Mouse (Mus musculus): ENCODE data around the gene Ak3.
A peak's percentile ranks its signal among the peaks of the same experiment; 100 is the strongest.

The Ak3 gene

GRCm38 (mm10) chr19:29047334-29048170 is at the start of gene Ak3:
Gene Ak3 (minus strand): TSS chr19:29047961.
- DNase-seq, result peak; percentile 83

GRCm38 (mm10) chr19:29092194-29092593 is 44.4 kb upstream of the Ak3 start:
- no peak for DNase-seq

GRCm38 (mm10) chr19:29088628-29089027 is 40.9 kb upstream of the Ak3 start:
- DNase-seq, result no peak

DNA sequence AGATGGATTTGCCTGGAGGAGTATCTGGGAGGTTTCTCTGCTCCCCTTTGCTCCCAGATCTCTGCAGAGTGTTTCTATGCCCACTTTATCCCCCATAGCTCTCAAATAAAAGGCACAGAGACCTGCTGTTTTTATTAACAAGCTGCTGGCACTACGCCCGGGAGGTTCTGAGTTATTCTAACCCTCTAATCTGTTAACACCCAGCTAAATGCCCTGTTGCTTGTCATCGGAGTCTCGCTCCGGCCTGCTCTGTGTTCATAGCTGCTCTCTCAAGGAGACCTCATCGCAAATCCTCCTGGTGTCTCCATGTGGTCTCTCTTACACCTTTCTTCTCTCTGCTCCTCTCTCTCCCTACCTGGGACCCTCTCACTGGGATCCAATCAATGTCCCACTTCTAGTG is 27.0 kb upstream of the Ak3 start:
- peak; percentile 19 for DNase-seq

DNA sequence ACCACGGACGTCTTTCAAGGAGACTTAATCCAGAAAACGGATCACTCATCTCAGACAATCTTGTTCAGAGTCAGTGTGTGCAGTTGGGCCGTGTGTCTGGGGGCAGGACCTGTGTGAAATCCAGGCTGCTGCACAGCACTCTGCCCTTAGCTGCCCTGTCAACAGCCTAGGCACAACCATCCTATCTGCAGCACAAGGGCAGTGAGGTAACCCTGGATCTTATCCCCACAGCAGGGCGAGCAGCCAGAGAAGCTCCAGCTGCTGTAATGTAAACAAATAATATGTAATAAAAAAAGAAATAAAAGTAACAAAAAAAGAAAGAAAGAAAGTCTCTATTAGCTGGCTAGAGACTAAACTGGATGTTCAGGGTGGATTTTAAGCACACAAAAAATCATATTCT is 21.4 kb upstream of the Ak3 start:
- no peak for DNase-seq

- DNase-seq, result peak; percentile 91
These were observed 19.3 kb upstream of the Ak3 start for GRCm38 (mm10) chr19:29066981-29067471.

DNA sequence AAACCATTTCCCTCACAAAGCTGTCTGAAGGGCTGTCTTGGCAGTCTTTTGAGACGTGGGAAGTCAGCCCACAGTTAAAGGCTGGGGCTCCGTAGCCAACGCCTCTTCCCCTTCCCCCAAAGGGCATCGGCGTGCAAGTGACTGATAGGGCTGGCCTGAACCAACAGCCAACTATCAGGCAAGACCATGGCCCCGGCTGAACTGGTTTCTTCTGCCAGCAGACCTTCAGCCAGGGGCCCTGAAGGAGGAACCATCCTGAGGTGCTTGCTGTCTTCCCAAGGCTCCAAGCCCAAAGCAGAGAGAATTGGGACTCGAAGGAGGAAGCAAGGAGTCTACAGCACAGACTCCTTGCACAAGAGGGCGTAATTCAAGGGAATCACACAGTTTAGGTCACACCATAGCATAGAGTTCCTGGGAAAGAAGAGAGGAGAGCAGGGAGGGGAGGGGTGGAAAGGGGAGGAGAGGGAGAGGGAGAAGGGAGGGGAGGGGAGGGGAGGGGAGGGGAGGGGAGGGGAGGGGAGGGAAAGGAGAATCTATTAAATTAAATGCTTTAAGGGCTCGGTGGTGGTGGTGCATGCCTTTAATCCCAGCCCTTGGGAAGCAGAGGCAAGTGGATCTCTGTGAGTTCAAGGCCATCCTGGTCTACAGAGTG is 16.8 kb upstream of the Ak3 start:
- no peak for DNase-seq

DNA sequence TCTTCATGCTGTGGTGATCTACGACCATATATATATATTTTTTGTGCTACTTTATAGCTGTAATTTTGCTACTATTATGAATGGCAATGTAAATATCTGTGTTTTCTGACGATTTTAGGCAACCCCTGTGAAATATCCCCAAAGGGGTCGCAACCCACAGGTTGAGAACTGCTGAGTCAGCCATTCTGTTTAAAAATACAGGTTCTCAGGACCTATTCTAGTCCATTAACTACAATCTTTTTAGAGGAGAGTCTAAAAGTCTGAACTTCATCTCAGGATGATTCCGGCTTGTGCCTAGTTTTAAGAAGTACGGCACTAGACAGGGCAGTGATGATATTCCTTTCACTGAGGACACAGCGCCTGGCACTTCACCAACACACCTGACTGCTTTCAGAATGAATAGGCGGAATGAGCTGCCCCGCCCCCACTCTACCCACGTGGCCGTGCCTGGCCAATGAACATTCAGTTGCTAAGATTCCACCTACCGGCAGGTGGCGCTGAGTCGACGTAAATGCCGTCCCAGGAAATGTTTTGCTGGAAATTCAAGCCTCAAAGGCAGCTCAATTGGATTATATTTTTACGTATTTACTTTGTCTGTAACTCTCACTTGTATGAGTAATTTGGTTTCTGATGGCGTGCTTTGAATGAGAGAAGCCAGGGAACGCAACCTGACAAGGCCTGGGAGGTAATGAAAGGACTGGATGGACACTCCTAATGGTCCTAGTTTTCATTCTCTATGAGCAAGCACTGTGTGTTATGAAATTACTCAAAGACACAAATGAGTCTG is 16.0 kb upstream of the Ak3 start:
- DNase-seq, result peak; percentile 93

- no peak for DNase-seq
These were observed 15.2 kb upstream of the Ak3 start for GRCm38 (mm10) chr19:29063009-29063408.

DNA sequence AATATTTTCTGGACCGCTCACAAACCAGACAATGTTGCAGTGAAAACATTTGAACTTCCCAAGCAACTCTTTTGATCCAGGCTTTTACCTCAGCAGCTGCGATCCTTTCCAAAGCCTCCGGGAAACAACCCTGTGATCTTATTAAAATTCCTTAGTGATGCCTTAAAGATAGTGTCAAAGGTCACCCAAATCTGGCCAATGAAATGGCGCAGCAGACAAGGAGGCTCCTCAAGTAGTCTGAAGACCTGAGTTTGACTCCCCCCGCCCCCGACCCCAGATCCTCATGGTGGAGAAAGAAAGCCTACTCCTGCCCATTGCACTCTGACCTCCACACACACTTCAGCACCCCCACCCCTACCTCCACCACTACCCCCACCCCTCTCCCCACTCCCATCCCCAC is 12.5 kb upstream of the Ak3 start:
- no peak for DNase-seq

DNA sequence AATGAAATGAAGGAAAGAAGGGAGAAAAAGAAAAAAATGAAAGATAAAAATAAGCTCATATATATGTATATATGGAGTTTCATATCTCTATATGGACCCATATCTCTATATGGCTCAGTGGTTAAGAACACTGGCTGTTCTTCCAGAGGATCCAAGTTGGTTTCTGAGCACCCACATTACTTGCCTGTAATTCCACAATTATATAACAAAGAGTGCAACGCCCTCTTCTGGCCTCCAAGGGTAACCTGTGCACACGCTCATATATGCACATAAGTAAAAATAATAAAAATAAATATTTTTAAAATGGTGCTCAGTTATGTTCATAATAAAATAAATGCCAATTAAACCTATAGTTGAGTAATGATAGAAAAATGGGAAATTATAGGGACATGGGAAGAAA is 11.9 kb upstream of the Ak3 start:
- no peak for DNase-seq

DNA sequence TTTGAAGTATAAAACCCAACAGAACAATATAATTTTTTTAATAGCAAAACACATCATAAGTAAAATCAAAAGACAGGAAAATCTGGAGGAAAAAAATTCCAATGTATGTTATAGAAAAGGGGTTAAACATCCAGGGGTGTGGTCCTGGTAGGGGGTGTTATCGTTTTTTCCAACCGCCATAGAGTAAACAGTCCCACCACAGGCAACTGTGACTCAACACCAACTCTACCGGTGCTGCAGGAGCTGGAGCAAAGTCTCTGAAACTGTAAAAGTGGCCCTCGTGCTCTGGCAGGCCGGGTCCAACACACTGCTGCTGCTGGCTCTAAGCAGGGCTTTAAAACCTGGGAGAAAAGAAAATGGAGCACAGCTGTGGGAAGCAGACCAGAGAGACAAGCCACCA is 11.0 kb upstream of the Ak3 start:
- no peak for DNase-seq

DNA sequence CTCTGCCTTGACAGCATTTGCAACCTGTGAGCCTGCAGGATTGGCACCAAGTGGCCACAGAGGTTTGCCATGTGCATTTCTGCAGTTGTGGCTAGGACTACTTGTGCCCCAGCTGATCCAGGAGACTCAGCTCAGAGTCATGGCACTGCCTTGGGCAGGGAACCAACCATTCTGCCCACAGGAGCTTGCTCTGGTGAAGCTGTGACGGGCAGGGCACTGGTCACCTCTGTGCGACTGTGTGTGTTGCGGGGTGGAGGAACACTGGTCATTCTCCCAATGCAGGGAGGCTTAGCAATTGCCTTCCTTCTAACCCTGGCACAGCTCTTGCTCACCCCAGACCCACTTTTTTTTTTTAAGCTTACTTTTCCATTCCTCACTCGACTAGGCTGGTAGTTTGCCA is 7.7 kb upstream of the Ak3 start:
- DNase-seq, result no peak

DNA sequence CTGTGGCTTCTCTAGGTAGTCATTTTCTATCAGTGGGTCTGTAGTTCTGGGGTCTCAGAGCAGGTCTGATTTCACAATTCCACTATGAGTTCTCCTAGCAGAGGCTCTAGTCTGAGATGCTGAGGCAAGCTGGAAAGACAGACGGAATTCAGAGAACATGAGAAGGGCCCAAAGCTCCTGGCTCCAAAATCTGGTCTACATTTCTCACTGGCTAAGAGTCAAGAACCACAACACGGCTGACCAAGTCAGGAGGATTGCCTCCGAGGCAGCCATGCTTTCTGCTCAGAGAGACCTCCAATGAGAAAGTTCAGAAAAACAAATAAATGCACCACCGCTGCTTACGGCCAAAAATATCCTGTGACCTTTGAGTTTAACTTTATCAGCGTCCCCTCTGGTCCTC is 6.8 kb upstream of the Ak3 start:
- DNase-seq, result no peak

- no peak for DNase-seq
These were observed 5.0 kb upstream of the Ak3 start for GRCm38 (mm10) chr19:29052786-29053185.

DNA sequence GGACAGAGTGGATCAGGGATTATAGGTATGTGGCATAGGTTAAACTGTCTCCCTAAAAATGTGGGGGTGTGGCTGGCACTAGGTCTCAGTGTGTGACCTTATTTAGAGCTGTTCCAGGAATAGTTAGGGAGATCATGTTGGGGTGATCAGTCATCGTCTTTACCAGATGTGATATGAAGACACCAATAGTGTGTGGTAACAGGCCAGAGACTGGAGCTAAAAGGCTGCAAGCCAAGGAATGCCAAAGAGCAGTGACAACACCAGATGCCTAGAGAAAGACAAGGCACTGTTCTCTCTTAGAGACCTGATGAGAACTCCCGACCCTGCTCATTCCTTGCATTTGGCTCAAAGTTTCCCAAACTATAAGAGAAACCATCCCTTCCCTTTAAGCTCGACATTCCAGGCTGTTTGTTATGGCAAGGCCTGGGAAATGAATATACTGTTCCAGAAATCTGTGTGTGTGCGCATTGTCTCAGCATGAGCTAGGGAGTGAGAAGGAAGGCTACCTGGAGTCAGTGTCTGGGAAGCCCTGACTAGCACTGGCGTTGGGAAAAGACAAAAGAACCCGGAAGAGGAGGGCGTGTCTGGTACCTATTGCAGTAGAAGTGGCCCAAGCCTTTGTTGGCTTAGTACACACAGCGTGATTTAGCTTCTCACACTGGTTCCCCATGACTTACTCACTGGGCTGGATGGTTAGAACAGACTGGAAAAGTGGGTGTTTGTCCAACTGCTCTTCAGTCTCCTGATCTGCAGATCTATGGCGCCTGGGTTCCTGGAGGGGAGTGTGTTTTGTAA is 2.6 kb upstream of the Ak3 start:
- DNase-seq, result no peak

DNA sequence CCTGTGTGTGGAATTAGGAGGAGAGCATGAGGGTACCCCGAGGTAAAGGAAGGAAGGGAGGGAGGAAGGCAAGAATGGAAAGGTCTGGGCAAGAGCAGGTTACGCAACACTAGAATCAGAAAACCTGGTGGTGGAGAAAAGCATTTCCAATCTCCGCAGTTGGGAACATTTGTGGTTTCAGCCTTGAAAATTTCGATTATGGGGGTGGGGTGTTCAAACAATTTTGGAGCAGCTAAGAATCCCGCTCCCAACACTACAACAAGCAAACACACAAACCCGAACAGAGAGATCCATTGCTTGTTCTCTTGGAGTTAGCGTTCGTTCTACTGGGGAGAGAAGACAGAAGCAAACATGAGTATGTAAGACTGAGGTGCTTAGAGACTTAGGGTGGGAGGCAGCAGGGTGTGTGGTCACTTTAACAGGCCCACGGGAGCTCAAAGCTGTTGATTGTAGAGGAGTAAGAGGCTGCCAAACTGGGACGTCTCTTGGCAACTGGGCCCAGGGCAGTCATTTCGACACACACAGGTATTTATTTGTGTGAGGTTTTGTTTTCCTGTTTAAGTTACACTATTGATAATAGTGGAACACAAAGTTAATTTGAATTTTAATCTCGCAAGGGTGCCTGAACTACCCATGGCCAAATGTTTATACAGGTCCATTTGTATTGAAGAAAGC is 1.8 kb upstream of the Ak3 start:
- no peak for DNase-seq

DNA sequence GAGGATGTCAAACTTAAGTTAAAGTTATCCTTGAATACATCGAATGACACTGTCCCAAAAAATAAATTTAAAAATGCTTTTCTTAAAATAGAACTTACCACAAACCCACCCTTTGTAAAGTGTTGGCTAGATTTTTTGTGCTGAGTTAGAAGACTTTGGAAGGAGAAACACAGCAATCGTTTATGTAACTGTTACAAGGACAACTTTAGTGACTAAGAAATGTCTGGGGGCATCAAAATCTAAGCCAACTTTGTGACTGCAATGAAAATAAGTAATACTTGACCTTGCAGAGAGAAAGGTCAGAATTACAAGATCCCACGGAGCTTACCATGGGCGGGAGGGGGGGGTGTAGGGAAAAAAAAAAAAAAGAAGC is 814 bp downstream of the Ak3 start:
- no peak for DNase-seq

DNA sequence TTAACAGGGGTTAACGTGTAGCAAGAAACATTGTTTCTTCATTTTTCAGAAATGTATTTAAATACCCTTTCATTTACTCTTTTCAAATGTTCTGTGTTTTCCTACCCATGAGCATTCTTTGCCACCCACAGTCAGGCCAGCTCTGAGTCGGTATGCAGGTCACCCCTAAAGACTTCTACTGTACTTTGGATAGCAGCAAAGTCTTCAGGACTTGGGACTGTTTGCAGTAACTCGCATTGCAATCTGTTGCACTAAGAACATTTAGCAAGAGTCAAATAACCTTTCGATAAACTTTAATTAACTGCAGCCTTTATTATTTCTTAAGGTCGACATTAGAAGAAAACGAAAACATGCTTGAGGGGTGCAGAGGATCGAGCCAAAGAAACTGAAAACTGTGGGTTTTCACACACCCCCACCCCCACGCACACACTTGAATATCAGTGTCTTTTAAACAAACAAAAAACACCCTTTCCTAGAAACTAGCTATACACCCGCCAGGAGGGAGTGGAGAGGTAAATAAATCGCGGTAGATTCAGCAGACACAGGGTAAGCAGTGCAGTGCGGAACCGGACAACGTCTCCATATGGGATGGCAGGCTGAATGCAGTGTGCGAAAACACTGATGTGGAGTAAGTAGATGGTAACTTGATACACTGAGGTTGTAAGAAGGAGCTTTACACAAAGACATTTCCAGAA is 1.7 kb downstream of the Ak3 start:
- peak; percentile 32 for DNase-seq

GRCm38 (mm10) chr19:29045369-29045768 is 2.4 kb downstream of the Ak3 start:
- no peak for DNase-seq

- DNase-seq, result no peak
These were observed 3.4 kb downstream of the Ak3 start for GRCm38 (mm10) chr19:29044353-29044768.

DNA sequence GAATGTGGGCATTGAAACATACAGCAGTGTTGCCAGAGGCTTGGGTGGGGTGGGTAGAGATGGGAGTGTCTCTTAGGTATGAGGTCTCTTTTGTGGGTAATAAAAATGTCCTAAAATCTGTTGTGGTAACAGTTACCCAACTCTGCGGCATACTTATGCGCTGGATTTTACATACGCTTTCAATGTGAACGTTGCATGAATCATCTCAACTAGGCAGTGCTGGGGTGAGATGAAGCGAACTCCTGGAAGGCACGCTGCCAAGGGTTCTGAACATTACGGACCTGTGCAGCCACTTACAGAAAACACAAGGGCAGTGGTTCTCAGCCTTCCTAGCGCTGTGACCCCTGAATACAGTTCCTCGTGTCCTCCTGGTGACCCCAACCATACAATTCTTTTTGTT is 5.1 kb downstream of the Ak3 start:
- no peak for DNase-seq

All from kidney, adult 11 months (tissue).